Mouse (Mus musculus) hematopoietic stem cell, adult 5-6 weeks (primary cell): ENCODE results near the gene Arid1b. TPM values are rescaled to one million over a fixed set of nuclear protein-coding genes. Genes with fewer than 3 reads are reported as not detected.
A peak's percentile ranks its signal among the peaks of the same experiment; 100 is the strongest.

Source experiments
- ATAC-seq, 2 experiments: fragments of 125-278 bp in 1 of 2; replicated peaks in 1 of 2; 2 replicates each; pipeline ENCODE4 v1.8.0; 2016 to 2017; ENCODE audit warnings: inconsistent platforms in 2 of 2, mild to moderate bottlenecking in 2 of 2, moderate number of reproducible peaks in 2 of 2, low read depth in 1 of 2, moderate TSS enrichment in 1 of 2; ENCODE audit not compliant: low FRiP score in 2 of 2, poor library complexity in 2 of 2, severe bottlenecking in 2 of 2, insufficient read depth in 1 of 2, low TSS enrichment in 1 of 2
- total RNA-seq: library from RNA; stranded (forward); fragments of 172-1452, 232-1000 nt; gene quantifications from 2 replicates; pipeline ENCODE4 v1.2.3, GENCODE M21; 2017

Arid1b gene
- total RNA-seq, 1 experiment from 2014 or later: 41.0 TPM

- peak; percentile 84 to 91 for ATAC-seq
Observed at GRCm38 (mm10) chr17:5238387-5239245, 244.5 kb downstream of the Arid1b start.

DNA sequence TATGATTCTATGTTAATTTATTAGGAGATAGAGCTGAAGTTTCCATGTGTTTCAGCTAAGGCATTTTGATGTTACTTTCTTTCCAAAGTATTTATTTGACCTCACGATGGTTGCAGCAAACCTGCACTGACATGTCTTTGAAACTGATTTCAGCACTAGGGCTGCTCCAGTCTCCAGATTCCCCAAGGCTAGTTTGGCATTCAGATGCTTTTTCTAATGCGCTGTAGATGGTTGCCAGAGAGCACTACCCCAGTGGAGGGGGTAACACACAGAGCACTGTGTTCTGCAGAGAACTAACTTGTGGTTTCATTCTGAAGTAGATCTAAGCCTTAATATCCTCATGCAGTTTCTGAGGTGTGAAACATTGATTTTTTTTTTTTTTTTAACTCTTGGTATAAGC, 250.4 kb downstream of the Arid1b start:
- ATAC-seq: no peak

DNA sequence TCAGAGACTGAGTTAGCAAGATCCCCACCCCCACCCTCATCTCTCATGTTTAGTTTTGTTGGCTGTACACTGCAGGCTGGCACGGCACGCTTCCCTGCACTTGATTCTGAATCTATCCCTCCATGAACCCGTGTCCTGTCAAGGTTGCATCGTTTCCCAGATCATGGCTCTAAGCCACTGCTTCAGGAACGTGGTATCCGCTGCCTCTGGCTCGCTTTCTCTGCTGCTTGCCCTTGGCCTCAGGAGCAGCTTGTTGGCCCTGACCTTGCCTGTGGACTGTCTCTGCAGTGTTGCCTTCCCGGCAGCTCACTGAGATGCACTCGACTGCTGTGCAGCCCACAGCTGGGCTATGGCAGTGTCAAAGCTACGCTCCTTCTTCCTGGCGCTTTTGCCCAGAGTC, 252.6 kb downstream of the Arid1b start:
- ATAC-seq: no peak

DNA sequence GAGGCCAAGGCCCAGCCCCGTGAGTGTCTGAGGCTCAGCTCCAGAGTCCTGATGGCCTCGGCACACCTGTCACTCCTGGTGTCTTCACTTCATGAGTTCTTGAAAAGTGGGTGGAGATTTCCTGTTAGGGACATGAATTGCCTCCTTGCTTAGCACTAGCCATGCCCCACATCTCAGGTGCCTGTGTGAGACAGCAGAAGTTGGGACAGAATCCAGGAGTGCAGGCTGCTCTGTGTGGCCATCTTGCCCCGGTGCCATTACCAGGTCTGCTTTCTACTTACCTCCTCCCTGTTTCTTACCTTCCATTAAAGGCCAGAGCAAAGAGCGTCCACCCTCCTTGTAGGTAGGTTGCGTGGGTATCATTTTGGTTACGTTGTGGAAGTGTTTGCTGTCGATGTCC, 253.1 kb downstream of the Arid1b start:
- no peak for ATAC-seq

GRCm38 (mm10) chr17:5247737-5248136, 253.6 kb downstream of the Arid1b start:
- ATAC-seq: no peak

GRCm38 (mm10) chr17:5248957-5249656, 255.0 kb downstream of the Arid1b start:
- ATAC-seq: peak; percentile 46 to 53; a peak in 3 of 4 replicates

- ATAC-seq: no peak
Observed at GRCm38 (mm10) chr17:5249681-5250180, 255.6 kb downstream of the Arid1b start.

DNA sequence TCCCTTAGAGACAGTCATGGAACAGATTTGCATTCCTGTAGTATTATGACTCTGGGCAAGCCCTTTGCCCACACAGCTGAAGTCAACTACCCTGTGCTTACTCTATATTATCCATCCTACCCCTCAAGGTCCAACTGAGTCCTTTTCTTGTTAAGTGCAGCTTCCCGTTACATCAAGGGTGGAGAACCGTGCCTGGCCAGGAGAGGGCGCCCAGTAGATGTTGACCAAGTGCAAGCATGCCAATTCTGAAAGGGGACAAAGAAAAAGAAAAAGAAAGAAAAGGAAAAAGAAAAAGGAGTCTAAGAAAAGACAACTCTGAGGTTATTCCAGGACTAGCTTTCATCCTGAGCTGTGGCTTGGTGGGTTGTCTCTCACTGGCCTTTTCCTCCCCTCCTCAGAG, 258.3 kb downstream of the Arid1b start:
- peak; percentile 38 to 40; a peak in 1 of 4 replicates for ATAC-seq

- no peak for ATAC-seq
Observed at GRCm38 (mm10) chr17:5254717-5255617, 260.8 kb downstream of the Arid1b start.

- ATAC-seq: peak; percentile 31 to 48
Observed at GRCm38 (mm10) chr17:5255618-5255933, 261.4 kb downstream of the Arid1b start.

DNA sequence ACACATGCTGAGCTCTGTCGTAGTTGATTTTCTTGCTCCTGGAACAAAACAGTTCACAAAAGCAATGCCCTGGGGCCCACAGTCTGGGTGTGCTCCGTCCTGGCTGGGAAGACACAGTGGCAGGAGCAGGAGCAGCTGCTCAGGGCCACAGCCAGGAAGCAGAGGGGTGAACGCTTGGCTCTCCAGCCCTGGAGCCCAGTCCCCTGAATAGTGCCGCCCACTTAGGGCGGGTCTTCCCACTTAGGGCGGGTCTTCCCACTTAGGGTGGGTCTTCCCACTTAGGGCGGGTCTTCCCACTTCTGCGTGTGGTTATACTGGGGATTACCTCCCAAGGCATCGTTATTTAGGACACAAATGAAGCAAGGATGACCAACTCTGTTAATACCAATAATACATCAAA, 264.8 kb downstream of the Arid1b start:
- ATAC-seq: no peak

DNA sequence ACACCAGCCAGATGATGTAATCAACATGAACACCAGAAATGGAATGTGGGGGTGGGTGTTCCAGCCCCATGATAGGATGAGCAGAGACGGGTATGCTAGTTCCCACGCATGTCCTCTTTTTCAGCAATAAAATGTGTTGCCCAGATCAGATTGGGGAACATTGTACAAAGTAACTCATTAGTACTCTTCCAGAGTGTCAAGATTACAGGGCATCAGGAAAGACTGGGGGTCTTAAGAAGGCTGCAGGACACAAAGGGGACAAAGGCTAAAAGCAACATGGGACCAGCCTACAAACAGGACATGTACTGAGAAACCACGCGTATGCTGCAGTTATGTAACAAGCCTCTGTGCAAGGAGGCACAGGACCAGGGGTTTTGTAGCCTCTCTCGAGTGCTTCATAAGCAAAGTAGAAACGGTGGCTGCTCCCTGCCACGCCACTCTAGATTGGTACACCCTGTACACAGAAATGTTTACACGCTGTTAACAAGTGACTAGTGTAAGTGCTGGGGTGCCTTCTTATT, 267.1 kb downstream of the Arid1b start:
- ATAC-seq: no peak

- no peak; a peak in 1 of 4 replicates for ATAC-seq
Observed at GRCm38 (mm10) chr17:5261874-5262605, 267.9 kb downstream of the Arid1b start.

GRCm38 (mm10) chr17:5262788-5263187, 268.7 kb downstream of the Arid1b start:
- ATAC-seq: no peak

DNA sequence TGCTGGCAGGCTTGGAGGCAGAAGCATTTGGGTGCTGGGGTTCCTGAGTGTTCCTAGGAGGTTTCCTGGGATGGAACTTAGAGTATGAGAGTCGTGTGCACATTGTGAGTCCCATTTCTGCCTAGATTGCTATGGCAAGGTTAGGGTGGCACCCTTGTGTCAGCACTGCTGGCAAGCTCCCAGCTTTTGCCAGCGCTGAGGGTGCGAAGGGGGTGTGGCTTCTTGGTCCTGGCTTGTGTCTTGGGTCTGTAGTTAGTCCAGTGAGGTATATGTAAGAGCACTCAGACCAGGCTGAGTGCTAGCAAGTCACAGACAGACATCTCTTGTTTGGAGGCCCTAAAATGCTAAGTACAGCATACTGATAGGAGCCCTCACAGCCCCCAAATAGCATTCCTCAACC, 270.7 kb downstream of the Arid1b start:
- ATAC-seq: no peak

DNA sequence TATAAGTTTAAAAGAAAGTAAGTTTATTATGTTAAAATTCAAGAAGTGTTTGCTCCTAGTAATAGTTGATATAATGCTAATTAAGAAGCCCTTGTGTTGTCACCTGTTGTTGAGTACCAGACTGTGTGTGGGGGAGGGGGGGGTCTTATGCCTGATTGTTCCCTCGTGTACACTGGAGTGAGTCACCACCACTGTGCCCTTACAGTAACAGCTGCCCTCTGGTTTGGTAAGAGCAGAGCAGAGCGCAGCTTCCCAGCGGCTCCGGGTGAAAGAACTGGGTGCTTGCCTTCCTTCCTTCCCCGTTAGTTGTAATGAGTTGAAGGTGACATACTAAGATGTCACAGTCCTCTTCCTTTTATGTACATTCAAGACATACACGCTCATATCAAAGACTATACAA, 271.5 kb downstream of the Arid1b start:
- ATAC-seq: 0 out of 4 replicates have a peak, but pooled peaks of 1 of the 2 experiments have one; percentile 10

- ATAC-seq: no peak
Observed at GRCm38 (mm10) chr17:5267747-5268146, 273.6 kb downstream of the Arid1b start.
